Mouse (Mus musculus): ENCODE results near the gene 1700020D05Rik. TPM values are rescaled to one million over a fixed set of nuclear protein-coding genes. Genes with fewer than 3 reads are reported as not detected.

Gene 1700020D05Rik
- polyA plus RNA-seq, 1 experiment from 2014 or later = 0.31 TPM

GRCm38 (mm10) chr19:5455568-5455967, 48.0 kb downstream of the 1700020D05Rik start:
- 73% methylated on average over 8 of the region's 8 CpGs for WGBS
- H3K4me3 ChIP-seq (ENCODE audit: low read depth, low read length) = peak overlapping the region; percentile 76
- H3K9ac ChIP-seq (ENCODE audit: low read length) = peak overlapping the region; percentile 11; the same call in 1 of the 2 replicates
- no peak for DNase-seq (ENCODE audit: low spot score)
- no peaks in the 10 kb centered on the region for H3K36me3 ChIP-seq (ENCODE audit: control insufficient read depth, insufficient read depth, low read length)
- H3K27me3 ChIP-seq (ENCODE audit: control insufficient read depth, insufficient read depth, low read length) = 0 out of 2 replicates have a peak, but pooled peaks cover 3% of the 10 kb centered on the region
- H3K4me1 ChIP-seq (ENCODE audit: control insufficient read depth, insufficient read depth, low read length) = peaks cover 13% of the 10 kb centered on the region
- H3K27ac ChIP-seq (ENCODE audit: low read depth, low read length) = no peak overlapping the region
- no peak for ATAC-seq (ENCODE audit: insufficient read depth, low FRiP score, low TSS enrichment)
- peak overlapping the region; percentile 100 for H3K4me2 ChIP-seq (ENCODE audit: low read depth)
- H3K9me3 ChIP-seq (ENCODE audit: control insufficient read depth, low read length) = no peaks in the 10 kb centered on the region

- WGBS = 88% methylated on average over 12 of the region's 12 CpGs
- Histone ChIP-seq H3K9me3 (ENCODE audit: control insufficient read depth, low read length) (no peaks in the 10 kb centered on the region), H3K9ac (ENCODE audit: low read length) (0 out of 2 replicates have a peak overlapping the region, but pooled peaks have one; percentile 11), H3K36me3 (ENCODE audit: control insufficient read depth, insufficient read depth, low read length) (no peaks in the 10 kb centered on the region), H3K4me3 (ENCODE audit: low read depth, low read length) (no peak overlapping the region), H3K27me3 (ENCODE audit: control insufficient read depth, insufficient read depth, low read length) (peaks cover 5% of the 10 kb centered on the region; the same call in 1 of the 2 replicates), H3K27ac (ENCODE audit: low read depth, low read length) (no peak overlapping the region), H3K4me2 (ENCODE audit: low read depth) (peak overlapping the region; percentile 15; the same call in 1 of the 2 replicates), H3K4me1 (ENCODE audit: control insufficient read depth, insufficient read depth, low read length) (peaks cover 13% of the 10 kb centered on the region)
- ATAC-seq (ENCODE audit: insufficient read depth, low FRiP score, low TSS enrichment) (no peak), DNase-seq (ENCODE audit: low spot score) (no peak)
These were observed 48.5 kb downstream of the 1700020D05Rik start for GRCm38 (mm10) chr19:5455037-5455436.

Other genes starting within 250 kb of the 1700020D05Rik start
- gene Pacs1, start 230.7 kb downstream of the 1700020D05Rik start, polyA plus RNA-seq (2014; fragmentation: Nextera tagmentation; extraction: Ambion mirVana) = 29.8 and 30.5 TPM in 2 replicates
- 405 and 416 TPM in 2 replicates for gene Sf3b2, start 208.3 kb downstream of the 1700020D05Rik start, polyA plus RNA-seq (2014; fragmentation: Nextera tagmentation; extraction: Ambion mirVana)
- 16.2 and 17.8 TPM in 2 replicates for gene Gal3st3, start 205.5 kb downstream of the 1700020D05Rik start, polyA plus RNA-seq (2014; fragmentation: Nextera tagmentation; extraction: Ambion mirVana)
- not detected in 2 replicates for gene Catsper1, start 168.0 kb downstream of the 1700020D05Rik start, polyA plus RNA-seq (2014; fragmentation: Nextera tagmentation; extraction: Ambion mirVana)
- gene Cst6, start 154.2 kb downstream of the 1700020D05Rik start, polyA plus RNA-seq (2014; fragmentation: Nextera tagmentation; extraction: Ambion mirVana) = 1.8 and 1.9 TPM in 2 replicates
- 71.5 and 77.3 TPM in 2 replicates for gene Eif1ad, start 137.0 kb downstream of the 1700020D05Rik start, polyA plus RNA-seq (2014; fragmentation: Nextera tagmentation; extraction: Ambion mirVana)
- gene Banf1, start 136.6 kb downstream of the 1700020D05Rik start, polyA plus RNA-seq (2014; fragmentation: Nextera tagmentation; extraction: Ambion mirVana) = 440 and 442 TPM in 2 replicates
- gene Sart1, start 115.1 kb downstream of the 1700020D05Rik start, polyA plus RNA-seq (2014; fragmentation: Nextera tagmentation; extraction: Ambion mirVana) = 78.5 and 79.9 TPM in 2 replicates
- 0.31 TPM in 1 of 2 replicates, not detected in the other for gene Tsga10ip, start 101.3 kb downstream of the 1700020D05Rik start, polyA plus RNA-seq (2014; fragmentation: Nextera tagmentation; extraction: Ambion mirVana)
- gene Drap1, start 78.8 kb downstream of the 1700020D05Rik start, polyA plus RNA-seq (2014; fragmentation: Nextera tagmentation; extraction: Ambion mirVana) = 197 and 205 TPM in 2 replicates
- 39.9 and 43.0 TPM in 2 replicates for gene AI837181, start 78.6 kb downstream of the 1700020D05Rik start, polyA plus RNA-seq (2014; fragmentation: Nextera tagmentation; extraction: Ambion mirVana)
- not detected in 2 replicates for gene Fosl1, start 56.2 kb downstream of the 1700020D05Rik start, polyA plus RNA-seq (2014; fragmentation: Nextera tagmentation; extraction: Ambion mirVana)
- 7.9 and 8.3 TPM in 2 replicates for gene Ccdc85b, start 45.9 kb downstream of the 1700020D05Rik start, polyA plus RNA-seq (2014; fragmentation: Nextera tagmentation; extraction: Ambion mirVana)
- 110 and 119 TPM in 2 replicates for gene Fibp, start 43.2 kb downstream of the 1700020D05Rik start, polyA plus RNA-seq (2014; fragmentation: Nextera tagmentation; extraction: Ambion mirVana)
- 1.7 and 3.6 TPM in 2 replicates for gene Ctsw, start 35.3 kb downstream of the 1700020D05Rik start, polyA plus RNA-seq (2014; fragmentation: Nextera tagmentation; extraction: Ambion mirVana)
- gene Efemp2, start 29.8 kb downstream of the 1700020D05Rik start, polyA plus RNA-seq (2014; fragmentation: Nextera tagmentation; extraction: Ambion mirVana) = 55.5 and 55.6 TPM in 2 replicates
- gene Mus81, start 15.4 kb downstream of the 1700020D05Rik start, polyA plus RNA-seq (2014; fragmentation: Nextera tagmentation; extraction: Ambion mirVana) = 39.0 and 41.9 TPM in 2 replicates
- 3,817 and 3,867 TPM in 2 replicates for gene Cfl1, start 13.3 kb downstream of the 1700020D05Rik start, polyA plus RNA-seq (2014; fragmentation: Nextera tagmentation; extraction: Ambion mirVana)
- gene Snx32, start 6.8 kb upstream of the 1700020D05Rik start, polyA plus RNA-seq (2014; fragmentation: Nextera tagmentation; extraction: Ambion mirVana) = 20.9 and 23.0 TPM in 2 replicates
- 0.24 and 0.32 TPM in 2 replicates for gene Ovol1, start 56.9 kb upstream of the 1700020D05Rik start, polyA plus RNA-seq (2014; fragmentation: Nextera tagmentation; extraction: Ambion mirVana)
- gene Ap5b1, start 64.2 kb upstream of the 1700020D05Rik start, polyA plus RNA-seq (2014; fragmentation: Nextera tagmentation; extraction: Ambion mirVana) = 2.3 and 2.6 TPM in 2 replicates
- 131 and 137 TPM in 2 replicates for gene Rnaseh2c, start 98.1 kb upstream of the 1700020D05Rik start, polyA plus RNA-seq (2014; fragmentation: Nextera tagmentation; extraction: Ambion mirVana)
- gene Kat5, start 106.5 kb upstream of the 1700020D05Rik start, polyA plus RNA-seq (2014; fragmentation: Nextera tagmentation; extraction: Ambion mirVana) = 36.3 and 36.5 TPM in 2 replicates
- 32.5 and 34.4 TPM in 2 replicates for gene Rela, start 133.7 kb upstream of the 1700020D05Rik start, polyA plus RNA-seq (2014; fragmentation: Nextera tagmentation; extraction: Ambion mirVana)
- 17.0 and 19.3 TPM in 2 replicates for gene Sipa1, start 159.9 kb upstream of the 1700020D05Rik start, polyA plus RNA-seq (2014; fragmentation: Nextera tagmentation; extraction: Ambion mirVana)
- gene Map3k11, start 185.0 kb upstream of the 1700020D05Rik start, polyA plus RNA-seq (2014; fragmentation: Nextera tagmentation; extraction: Ambion mirVana) = 21.0 and 22.0 TPM in 2 replicates
- 26.9 and 27.7 TPM in 2 replicates for gene Pcnx3, start 185.1 kb upstream of the 1700020D05Rik start, polyA plus RNA-seq (2014; fragmentation: Nextera tagmentation; extraction: Ambion mirVana)
- gene Kcnk7, start 200.6 kb upstream of the 1700020D05Rik start, polyA plus RNA-seq (2014; fragmentation: Nextera tagmentation; extraction: Ambion mirVana) = not detected in 2 replicates
- gene Ehbp1l1, start 222.5 kb upstream of the 1700020D05Rik start, polyA plus RNA-seq (2014; fragmentation: Nextera tagmentation; extraction: Ambion mirVana) = 5.1 and 6.8 TPM in 2 replicates
- 167 and 184 TPM in 2 replicates for gene Fam89b, start 225.9 kb upstream of the 1700020D05Rik start, polyA plus RNA-seq (2014; fragmentation: Nextera tagmentation; extraction: Ambion mirVana)
- 5.2 and 9.7 TPM in 2 replicates for gene Ltbp3, start 237.1 kb upstream of the 1700020D05Rik start, polyA plus RNA-seq (2014; fragmentation: Nextera tagmentation; extraction: Ambion mirVana)